Comparison of ENCODE assay signal across 8 mouse cellular contexts in the genomic region with DNA sequence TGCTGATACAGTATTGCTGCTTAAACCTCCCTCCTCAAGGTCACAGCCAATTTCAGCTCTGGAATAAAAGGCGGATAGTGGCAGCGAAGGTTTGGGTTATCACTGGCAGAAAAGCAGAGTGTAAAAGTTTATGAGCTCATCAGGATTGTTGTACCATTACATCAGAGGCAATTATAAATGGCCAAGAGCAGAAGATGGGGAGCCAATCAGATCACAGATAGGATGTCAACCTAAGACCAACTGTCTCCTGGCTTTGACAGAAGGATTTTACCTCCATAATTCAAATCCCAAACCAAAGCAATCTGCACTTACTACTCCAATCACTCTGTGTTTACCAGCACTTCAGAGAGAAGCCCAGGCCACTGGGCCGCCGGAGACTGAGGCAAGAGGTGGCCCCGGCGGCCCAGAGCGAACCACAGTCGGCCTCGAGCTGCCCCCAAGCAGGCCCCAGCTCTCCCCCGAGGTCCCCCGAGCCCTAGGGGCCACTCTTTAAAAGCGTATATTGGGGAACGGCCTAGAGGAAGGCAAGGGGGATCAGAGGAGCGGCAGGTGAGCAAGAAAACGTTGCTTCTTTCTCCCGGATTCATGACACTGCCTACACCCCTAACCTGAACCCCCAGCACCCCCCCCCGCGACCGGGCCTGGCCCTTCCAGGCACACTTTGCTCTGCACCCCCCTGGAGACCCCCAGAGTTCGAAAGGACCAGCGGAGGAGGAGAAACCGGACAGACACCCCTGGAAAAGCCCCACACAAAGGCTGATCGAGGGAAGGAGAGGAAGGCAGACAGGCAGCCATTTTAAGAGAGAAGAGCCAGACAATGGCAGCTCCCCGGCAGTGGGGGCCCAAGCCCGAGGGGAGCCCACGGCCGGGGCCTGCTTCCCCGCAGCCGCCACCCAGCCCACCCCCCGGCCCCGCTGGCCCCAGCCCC. TPM values are rescaled to one million over a fixed set of nuclear protein-coding genes. Genes with fewer than 3 reads are reported as not detected.
DNase-seq lines count a peak whose midpoint lies in the region; ATAC-seq lines count a peak whose summit lies in the region.

No protein-coding gene starts in this region.

- H3K27ac ChIP-seq in embryonic facial prominence, embryonic 13.5 days, result peak overlapping the region; percentile 100
- peak overlapping the region; percentile 100 for H3K27ac ChIP-seq in heart, embryonic 12.5 days (ENCODE audit: poor library complexity, severe bottlenecking)
- peak overlapping the region; percentile 100 for H3K27ac ChIP-seq in kidney, embryonic 16.5 days (ENCODE audit: low read length)
- peak overlapping the region; percentile 100 for H3K27ac ChIP-seq in liver, embryonic 15.5 days (replicated peaks)
- H3K27ac ChIP-seq in neural tube, embryonic 13.5 days (replicated peaks), result peak overlapping the region; percentile 100

- peaks cover 52% of the 10 kb centered on the region for H3K4me1 ChIP-seq in embryonic facial prominence, embryonic 13.5 days
- H3K4me1 ChIP-seq in heart, embryonic 12.5 days (replicated peaks), result peaks cover 53% of the 10 kb centered on the region
- peaks cover 43% of the 10 kb centered on the region for H3K4me1 ChIP-seq in kidney, embryonic 16.5 days (ENCODE audit: insufficient read depth, low read length)
- peaks cover 63% of the 10 kb centered on the region for H3K4me1 ChIP-seq in liver, embryonic 15.5 days (replicated peaks)
- peaks cover 62% of the 10 kb centered on the region for H3K4me1 ChIP-seq in neural tube, embryonic 13.5 days (replicated peaks)

- peaks cover 13% of the 10 kb centered on the region for H3K36me3 ChIP-seq in embryonic facial prominence, embryonic 13.5 days
- peaks cover 8% of the 10 kb centered on the region for H3K36me3 ChIP-seq in heart, embryonic 12.5 days
- peaks cover 9% of the 10 kb centered on the region for H3K36me3 ChIP-seq in kidney, embryonic 16.5 days (ENCODE audit: insufficient read depth, low read length)
- peaks cover 19% of the 10 kb centered on the region for H3K36me3 ChIP-seq in liver, embryonic 15.5 days (replicated peaks)
- peaks cover 4% of the 10 kb centered on the region; the same call in 1 of the 2 replicates for H3K36me3 ChIP-seq in neural tube, embryonic 13.5 days

- H3K27me3 ChIP-seq in embryonic facial prominence, embryonic 13.5 days, result no peaks in the 10 kb centered on the region
- H3K27me3 ChIP-seq in heart, embryonic 12.5 days (replicated peaks), result no peaks in the 10 kb centered on the region
- H3K27me3 ChIP-seq in kidney, embryonic 16.5 days (ENCODE audit: insufficient read depth, low read length), result no peaks in the 10 kb centered on the region
- no peaks in the 10 kb centered on the region for H3K27me3 ChIP-seq in liver, embryonic 15.5 days
- no peaks in the 10 kb centered on the region for H3K27me3 ChIP-seq in neural tube, embryonic 13.5 days

- peak overlapping the region; percentile 88 for H3K4me2 ChIP-seq in embryonic facial prominence, embryonic 13.5 days
- H3K4me2 ChIP-seq in heart, embryonic 12.5 days, result peak overlapping the region; percentile 87
- peak overlapping the region; percentile 87 for H3K4me2 ChIP-seq in kidney, embryonic 16.5 days (replicated peaks; ENCODE audit: low read depth, low read length)
- H3K4me2 ChIP-seq in liver, embryonic 15.5 days, result peak overlapping the region; percentile 97
- peak overlapping the region; percentile 97 for H3K4me2 ChIP-seq in neural tube, embryonic 13.5 days

- H3K4me3 ChIP-seq in embryonic facial prominence, embryonic 13.5 days, result peak overlapping the region; percentile 100
- peak overlapping the region; percentile 94 for H3K4me3 ChIP-seq in heart, embryonic 12.5 days
- peak overlapping the region; percentile 100 for H3K4me3 ChIP-seq in kidney, embryonic 16.5 days (ENCODE audit: low read length)
- H3K4me3 ChIP-seq in liver, embryonic 15.5 days (replicated peaks), result peak overlapping the region; percentile 98
- peak overlapping the region; percentile 100 for H3K4me3 ChIP-seq in neural tube, embryonic 13.5 days

- no peaks in the 10 kb centered on the region for H3K9me3 ChIP-seq in embryonic facial prominence, embryonic 13.5 days
- no peaks in the 10 kb centered on the region for H3K9me3 ChIP-seq in heart, embryonic 12.5 days (replicated peaks)
- no peaks in the 10 kb centered on the region for H3K9me3 ChIP-seq in kidney, embryonic 16.5 days (ENCODE audit: low read length)
- no peaks in the 10 kb centered on the region for H3K9me3 ChIP-seq in liver, embryonic 15.5 days (replicated peaks)
- H3K9me3 ChIP-seq in neural tube, embryonic 13.5 days, result no peaks in the 10 kb centered on the region

- peak overlapping the region; percentile 100 for H3K9ac ChIP-seq in embryonic facial prominence, embryonic 13.5 days
- peak overlapping the region; percentile 99 for H3K9ac ChIP-seq in heart, embryonic 12.5 days
- peak overlapping the region; percentile 100 for H3K9ac ChIP-seq in kidney, embryonic 16.5 days (replicated peaks; ENCODE audit: low read length)
- peak overlapping the region; percentile 100 for H3K9ac ChIP-seq in liver, embryonic 15.5 days
- H3K9ac ChIP-seq in neural tube, embryonic 13.5 days, result peak overlapping the region; percentile 100

- peak; percentile 26 to 29 for DNase-seq in CD8-positive naive resting alpha-beta T cell, adult 2 months (ENCODE audit: low read depth in 2 of 2, low spot score in 2 of 2)
- DNase-seq in adrenal gland, postnatal 25 days, result peak; percentile 16
- peak; percentile 57 for DNase-seq in thymus, postnatal 14 days

- ATAC-seq in embryonic facial prominence, embryonic 13.5 days (ENCODE audit: insufficient number of reproducible peaks, insufficient read depth, low FRiP score, low TSS enrichment, low read depth), result no peak
- 0 out of 2 replicates have a peak, but pooled peaks have one; percentile 4 for ATAC-seq in heart, embryonic 12.5 days (ENCODE audit: insufficient number of reproducible peaks, low FRiP score)
- no peak for ATAC-seq in kidney, embryonic 16.5 days (ENCODE audit: low FRiP score, low TSS enrichment)
- no peak for ATAC-seq in liver, embryonic 15.5 days (ENCODE audit: insufficient read depth)
- ATAC-seq in neural tube, embryonic 13.5 days (ENCODE audit: low read depth), result no peak

- WGBS in embryonic facial prominence, embryonic 13.5 days, result under 1% methylated on average over 31 of the region's 31 CpGs
- 0% methylated on average over 29 of the region's 31 CpGs for WGBS in heart, embryonic 12.5 days
- under 1% methylated on average over 28 of the region's 31 CpGs for WGBS in kidney, embryonic 16.5 days
- 0% methylated on average over 31 of the region's 31 CpGs for WGBS in liver, embryonic 15.5 days (ENCODE audit: insufficient replicate concordance)
- WGBS in neural tube, embryonic 13.5 days, result under 1% methylated on average over 30 of the region's 31 CpGs

RNA-seq across cellular contexts. Expression of a gene that starts 4.8 kb away (rescaled TPM):
- 73.6 and 79.7 TPM in 2 replicates for total RNA-seq in adrenal gland, postnatal 25 days (2021)
- 36.0 and 36.4 TPM in 2 replicates for polyA plus RNA-seq in embryonic facial prominence, embryonic 13.5 days (2015; fragmentation: Nextera tagmentation; extraction: Ambion mirVana)
- polyA plus RNA-seq in heart, embryonic 12.5 days (2016; fragmentation: Nextera tagmentation; extraction: Ambion mirVana), result 24.5 and 28.7 TPM in 2 replicates
- 30.5 and 35.0 TPM in 2 replicates for polyA plus RNA-seq in kidney, embryonic 16.5 days (2015; fragmentation: Nextera tagmentation; extraction: Ambion mirVana)
- 7.6 and 9.3 TPM in 2 replicates for polyA plus RNA-seq in liver, embryonic 15.5 days (2015; fragmentation: Nextera tagmentation; extraction: Ambion mirVana)
- 31.8 and 37.3 TPM in 2 replicates for polyA plus RNA-seq in neural tube, embryonic 13.5 days (2015; fragmentation: Nextera tagmentation; extraction: Ambion mirVana)
